Comparison of ENCODE assay signal across 15 mouse cellular contexts in genomic region chr14:79515100-79515499, GRCm38 (mm10). TPM values are rescaled to one million over a fixed set of nuclear protein-coding genes. Genes with fewer than 3 reads are reported as not detected.
DNase-seq lines count a peak whose midpoint lies in the region; ATAC-seq and TF ChIP-seq lines count a peak whose summit lies in the region.
"Had no signal": no experiment of that assay in that cellular context is flagged by ENCODE, and none has a peak within 500 bp of the region (broad histone marks: within the 10 kb centered on the region; RNA-seq: fewer than 3 reads in every experiment).

No protein-coding gene starts in this region.

- 78% methylated on average over 8 of the region's 8 CpGs for WGBS in heart, embryonic 15.5 days
- WGBS in lung, postnatal 0 days = 55% methylated on average over 8 of the region's 8 CpGs
- 27% methylated on average over 8 of the region's 8 CpGs for WGBS in liver, embryonic 12.5 days (ENCODE audit: insufficient replicate concordance)
- WGBS in stomach, postnatal 0 days = 49% methylated on average over 8 of the region's 8 CpGs

- no peak overlapping the region for H3K4me2 ChIP-seq in heart, embryonic 15.5 days
- H3K4me2 ChIP-seq in lung, postnatal 0 days (replicated peaks; ENCODE audit: low read depth, low read length) = peak overlapping the region; percentile 41
- H3K4me2 ChIP-seq in liver, embryonic 12.5 days = peak overlapping the region; percentile 65
- no peak overlapping the region for H3K4me2 ChIP-seq in stomach, postnatal 0 days (replicated peaks; ENCODE audit: low read depth)
- H3K4me2 ChIP-seq: midbrain, embryonic 13.5 days had no signal

- H3K27me3 ChIP-seq in heart, embryonic 15.5 days = no peaks in the 10 kb centered on the region
- H3K27me3 ChIP-seq in lung, postnatal 0 days (replicated peaks; ENCODE audit: insufficient read depth, low read length) = no peaks in the 10 kb centered on the region
- H3K27me3 ChIP-seq in liver, embryonic 12.5 days (replicated peaks) = no peaks in the 10 kb centered on the region
- no peaks in the 10 kb centered on the region for H3K27me3 ChIP-seq in stomach, postnatal 0 days (ENCODE audit: control insufficient read depth, insufficient read depth, low read length)
- H3K27me3 ChIP-seq: midbrain, embryonic 13.5 days; Patski had no signal

- TF ChIP-seq EP300 in lung, postnatal 0 days (IDR thresholded peaks at IDR 0.05) = no peak
- no peak for TF ChIP-seq EP300 in stomach, postnatal 0 days (optimal IDR thresholded peaks at IDR 0.05)

- H3K4me1 ChIP-seq in heart, embryonic 15.5 days (replicated peaks) = peaks cover 26% of the 10 kb centered on the region
- H3K4me1 ChIP-seq in lung, postnatal 0 days (ENCODE audit: insufficient read depth, low read depth, low read length) = peaks cover 27% of the 10 kb centered on the region; the same call in 1 of the 2 replicates
- peaks cover 86% of the 10 kb centered on the region for H3K4me1 ChIP-seq in liver, embryonic 12.5 days
- 0 out of 2 replicates have a peak, but pooled peaks cover 2% of the 10 kb centered on the region for H3K4me1 ChIP-seq in stomach, postnatal 0 days (replicated peaks; ENCODE audit: control insufficient read depth, insufficient read depth)
- H3K4me1 ChIP-seq: midbrain, embryonic 13.5 days had no signal

- no peak for TF ChIP-seq CTCF in lung, postnatal 0 days (IDR thresholded peaks at IDR 0.05)
- TF ChIP-seq CTCF in stomach, postnatal 0 days (IDR thresholded peaks at IDR 0.05; ENCODE audit: low read depth) = no peak

- no peaks in the 10 kb centered on the region for H3K36me3 ChIP-seq in heart, embryonic 15.5 days
- H3K36me3 ChIP-seq in lung, postnatal 0 days (ENCODE audit: insufficient read depth, low read length) = no peaks in the 10 kb centered on the region
- no peaks in the 10 kb centered on the region for H3K36me3 ChIP-seq in liver, embryonic 12.5 days
- no peaks in the 10 kb centered on the region for H3K36me3 ChIP-seq in stomach, postnatal 0 days (ENCODE audit: control insufficient read depth, insufficient read depth, low read length)
- H3K36me3 ChIP-seq: midbrain, embryonic 13.5 days had no signal

- no peak for ATAC-seq in heart, embryonic 15.5 days (replicated peaks; ENCODE audit: insufficient number of reproducible peaks, insufficient read depth, low FRiP score, low read depth)
- ATAC-seq in lung, postnatal 0 days = no peak
- peak; percentile 57; the same call in 1 of the 2 replicates for ATAC-seq in liver, embryonic 12.5 days
- ATAC-seq in stomach, postnatal 0 days (ENCODE audit: low FRiP score, low TSS enrichment) = peak; percentile 88
- ATAC-seq: midbrain, embryonic 13.5 days; Patski had no signal

- H3K4me3 ChIP-seq in heart, embryonic 15.5 days = peak overlapping the region; percentile 2; the same call in 1 of the 2 replicates
- peak overlapping the region; percentile 19; the same call in 1 of the 2 replicates for H3K4me3 ChIP-seq in lung, postnatal 0 days (ENCODE audit: low read depth, low read length)
- peak overlapping the region; percentile 46 for H3K4me3 ChIP-seq in liver, embryonic 12.5 days
- no peak overlapping the region for H3K4me3 ChIP-seq in stomach, postnatal 0 days (ENCODE audit: low read depth, low read length)
- H3K4me3 ChIP-seq: midbrain, embryonic 13.5 days had no signal

- no peak overlapping the region for H3K9ac ChIP-seq in heart, embryonic 15.5 days
- no peak overlapping the region for H3K9ac ChIP-seq in lung, postnatal 0 days (replicated peaks; ENCODE audit: low read depth)
- peak overlapping the region; percentile 62 for H3K9ac ChIP-seq in liver, embryonic 12.5 days
- H3K9ac ChIP-seq in stomach, postnatal 0 days (ENCODE audit: low read length) = no peak overlapping the region
- H3K9ac ChIP-seq: midbrain, embryonic 13.5 days had no signal

- H3K9me3 ChIP-seq in heart, embryonic 15.5 days (replicated peaks) = no peaks in the 10 kb centered on the region
- no peaks in the 10 kb centered on the region for H3K9me3 ChIP-seq in lung, postnatal 0 days (ENCODE audit: low read length)
- no peaks in the 10 kb centered on the region for H3K9me3 ChIP-seq in liver, embryonic 12.5 days (replicated peaks)
- H3K9me3 ChIP-seq in stomach, postnatal 0 days (ENCODE audit: control insufficient read depth, low read length) = no peaks in the 10 kb centered on the region
- H3K9me3 ChIP-seq: midbrain, embryonic 13.5 days had no signal

- 0 out of 2 replicates have a peak overlapping the region, but pooled peaks have one; percentile 42 for H3K27ac ChIP-seq in heart, embryonic 15.5 days
- H3K27ac ChIP-seq in lung, postnatal 0 days (ENCODE audit: low read length) = 0 out of 2 replicates have a peak overlapping the region, but pooled peaks have one; percentile 77
- peak overlapping the region; percentile 43 for H3K27ac ChIP-seq in liver, embryonic 12.5 days
- peak overlapping the region; percentile 36; the same call in 1 of the 2 replicates for H3K27ac ChIP-seq in stomach, postnatal 0 days (replicated peaks)
- H3K27ac ChIP-seq: midbrain, embryonic 13.5 days had no signal

- no peak for DNase-seq in heart, postnatal 4 days
- DNase-seq in lung, postnatal 0 days (ENCODE audit: low spot score) = peak; percentile 50
- no peak for DNase-seq in lung, postnatal 4 days
- DNase-seq in stomach, postnatal 0 days (ENCODE audit: low spot score) = peak; percentile 40
- DNase-seq in testis, postnatal 14 days (ENCODE audit: low spot score) = no peak
- DNase-seq in adrenal gland, postnatal 25 days = no peak
- DNase-seq: adrenal gland, postnatal 10 days; cerebellum, adult 9-10 months; gastrocnemius, postnatal 10 days; heart, postnatal 36 days; right cerebral cortex, postnatal 4 days had no signal

RNA-seq across cellular contexts. Expression of gene Wbp4, which starts 33.8 kb away (rescaled TPM):
- polyA plus RNA-seq in heart, embryonic 15.5 days (2015; fragmentation: Nextera tagmentation; extraction: Ambion mirVana) = 24.0 and 25.7 TPM in 2 replicates
- 10 to 100 TPM; 24.7 to 25.8 TPM for total RNA-seq in heart, postnatal 4 days (2021)
- 35.8 and 37.6 TPM in 2 replicates for polyA plus RNA-seq in lung, postnatal 0 days (2015; fragmentation: Nextera tagmentation; extraction: Ambion mirVana)
- polyA plus RNA-seq in liver, embryonic 12.5 days (2016; fragmentation: Nextera tagmentation; extraction: Ambion mirVana) = 22.4 and 23.5 TPM in 2 replicates
- 28.8 and 31.0 TPM in 2 replicates for polyA plus RNA-seq in stomach, postnatal 0 days (2015; fragmentation: Nextera tagmentation; extraction: Ambion mirVana)
- total RNA-seq in adrenal gland, postnatal 25 days (2021) = 39.5 and 45.8 TPM in 2 replicates

RNA-seq across cellular contexts. Expression of gene Elf1, which starts 34.1 kb away (rescaled TPM):
- polyA plus RNA-seq in heart, embryonic 15.5 days (2015; fragmentation: Nextera tagmentation; extraction: Ambion mirVana) = 7.8 and 12.4 TPM in 2 replicates
- total RNA-seq in heart, postnatal 4 days (2021) = 10 to 100 TPM; 20.3 to 22.5 TPM
- 21.0 and 25.7 TPM in 2 replicates for polyA plus RNA-seq in lung, postnatal 0 days (2015; fragmentation: Nextera tagmentation; extraction: Ambion mirVana)
- polyA plus RNA-seq in liver, embryonic 12.5 days (2016; fragmentation: Nextera tagmentation; extraction: Ambion mirVana) = 18.9 and 21.2 TPM in 2 replicates
- polyA plus RNA-seq in stomach, postnatal 0 days (2015; fragmentation: Nextera tagmentation; extraction: Ambion mirVana) = 18.7 and 19.3 TPM in 2 replicates
- total RNA-seq in adrenal gland, postnatal 25 days (2021) = 20.8 and 27.7 TPM in 2 replicates

Comparison
In these comparisons a context has a peak if more than half of its experiments do, and no peak if none do; other contexts are left out.
1. DNase-seq: peak in lung, postnatal 0 days (single experiment) and stomach, postnatal 0 days (single experiment); none in heart, postnatal 4 days (single experiment), lung, postnatal 4 days (0 of 2), testis, postnatal 14 days (single experiment) and adrenal gland, postnatal 25 days (single experiment).
2. ATAC-seq: peak in liver, embryonic 12.5 days (single experiment) and stomach, postnatal 0 days (single experiment); none in heart, embryonic 15.5 days (single experiment) and lung, postnatal 0 days (single experiment).
3. H3K4me2 ChIP-seq: peak in lung, postnatal 0 days (single experiment) and liver, embryonic 12.5 days (single experiment); none in heart, embryonic 15.5 days (single experiment) and stomach, postnatal 0 days (single experiment).
4. Peak in every context shown above with its lines, with median percentiles within 50 percentile points of each other: H3K27ac ChIP-seq.